Mouse (Mus musculus): Measurements from ENCODE around the gene Hspa1a. TPM values are rescaled to one million over a fixed set of nuclear protein-coding genes. Genes with fewer than 3 reads are reported as not detected.
A peak's percentile ranks its signal among the peaks of the same experiment; 100 is the strongest.
"Not testable (repeated sequence)": the region's sequence is repeated elsewhere in the genome, so short reads cannot be mapped to it uniquely, and the experiment has no call there.

Hspa1a gene
- polyA plus RNA-seq, 1 experiment from 2014 or later = 13.7 TPM

- WGBS = 53% methylated on average over 9 of the region's 9 CpGs
- H3K36me3 ChIP-seq (ENCODE audit: control insufficient read depth, insufficient read depth, low read length) = peaks cover 10% of the 10 kb centered on the region; the same call in 1 of the 2 replicates
- not testable (repeated sequence) for H3K4me3 ChIP-seq (replicated peaks; ENCODE audit: low read length); H3K9me3 ChIP-seq (replicated peaks; ENCODE audit: control insufficient read depth, low read length); H3K27me3 ChIP-seq (ENCODE audit: control insufficient read depth, insufficient read depth, low read length); H3K4me1 ChIP-seq (ENCODE audit: control insufficient read depth, insufficient read depth, low read length); H3K9ac ChIP-seq (ENCODE audit: low read length); H3K27ac ChIP-seq (ENCODE audit: low read length); ATAC-seq (ENCODE audit: insufficient read depth, low FRiP score); H3K4me2 ChIP-seq (ENCODE audit: low read depth, low read length)
Observed at GRCm38 (mm10) chr17:34948721-34949552, 23.0 kb downstream of the Hspa1a start.

GRCm38 (mm10) chr17:34947606-34948005 lies 24.4 kb downstream of the Hspa1a start:
- Histone ChIP-seq H3K9me3 (replicated peaks; ENCODE audit: control insufficient read depth, low read length) (no peaks in the 10 kb centered on the region), H3K4me1 (ENCODE audit: control insufficient read depth, insufficient read depth, low read length) (peaks cover 4% of the 10 kb centered on the region; the same call in 1 of the 2 replicates), H3K4me2 (ENCODE audit: low read depth, low read length) (no peak overlapping the region), H3K36me3 (ENCODE audit: control insufficient read depth, insufficient read depth, low read length) (peaks cover 10% of the 10 kb centered on the region; the same call in 1 of the 2 replicates), H3K27me3 (ENCODE audit: control insufficient read depth, insufficient read depth, low read length) (no peaks in the 10 kb centered on the region), H3K4me3 (replicated peaks; ENCODE audit: low read length) (no peak overlapping the region), H3K9ac (ENCODE audit: low read length) (no peak overlapping the region), H3K27ac (ENCODE audit: low read length) (no peak overlapping the region)
- no peak for ATAC-seq (ENCODE audit: insufficient read depth, low FRiP score)
- WGBS = 16% methylated on average over 8 of the region's 8 CpGs

GRCm38 (mm10) chr17:34946486-34947140 lies 25.3 kb downstream of the Hspa1a start:
- no peak for ATAC-seq (ENCODE audit: insufficient read depth, low FRiP score)
- H3K27ac ChIP-seq (ENCODE audit: low read length) = no peak overlapping the region
- WGBS = 92% methylated on average over 5 of the region's 5 CpGs

GRCm38 (mm10) chr17:34944362-34944761 lies 27.6 kb downstream of the Hspa1a start:
- H3K27me3 ChIP-seq (ENCODE audit: control insufficient read depth, insufficient read depth, low read length) = no peaks in the 10 kb centered on the region
- H3K27ac ChIP-seq (ENCODE audit: low read length) = no peak overlapping the region
- ATAC-seq (ENCODE audit: insufficient read depth, low FRiP score) = no peak
- no peak overlapping the region for H3K4me2 ChIP-seq (ENCODE audit: low read depth, low read length)
- no peak overlapping the region for H3K9ac ChIP-seq (ENCODE audit: low read length)
- H3K36me3 ChIP-seq (ENCODE audit: control insufficient read depth, insufficient read depth, low read length) = no peaks in the 10 kb centered on the region
- no peaks in the 10 kb centered on the region for H3K9me3 ChIP-seq (replicated peaks; ENCODE audit: control insufficient read depth, low read length)
- no peaks in the 10 kb centered on the region for H3K4me1 ChIP-seq (ENCODE audit: control insufficient read depth, insufficient read depth, low read length)
- H3K4me3 ChIP-seq (replicated peaks; ENCODE audit: low read length) = no peak overlapping the region

More at GRCm38 (mm10) chr17:34946486-34947140, 25.3 kb downstream of the Hspa1a start:
- H3K9me3 ChIP-seq (replicated peaks; ENCODE audit: control insufficient read depth, low read length) = no peaks in the 10 kb centered on the region
- peaks cover 10% of the 10 kb centered on the region; the same call in 1 of the 2 replicates for H3K36me3 ChIP-seq (ENCODE audit: control insufficient read depth, insufficient read depth, low read length)
- H3K4me1 ChIP-seq (ENCODE audit: control insufficient read depth, insufficient read depth, low read length) = peaks cover 4% of the 10 kb centered on the region; the same call in 1 of the 2 replicates
- H3K4me2 ChIP-seq (ENCODE audit: low read depth, low read length) = no peak overlapping the region
- H3K9ac ChIP-seq (ENCODE audit: low read length) = no peak overlapping the region
- H3K27me3 ChIP-seq (ENCODE audit: control insufficient read depth, insufficient read depth, low read length) = no peaks in the 10 kb centered on the region
- H3K4me3 ChIP-seq (replicated peaks; ENCODE audit: low read length) = no peak overlapping the region

- no peaks in the 10 kb centered on the region for H3K27me3 ChIP-seq (ENCODE audit: control insufficient read depth, insufficient read depth, low read length)
- H3K9me3 ChIP-seq (replicated peaks; ENCODE audit: control insufficient read depth, low read length) = no peaks in the 10 kb centered on the region
- H3K4me1 ChIP-seq (ENCODE audit: control insufficient read depth, insufficient read depth, low read length) = no peaks in the 10 kb centered on the region
- H3K4me2 ChIP-seq (ENCODE audit: low read depth, low read length) = no peak overlapping the region
- H3K9ac ChIP-seq (ENCODE audit: low read length) = no peak overlapping the region
- no peak for ATAC-seq (ENCODE audit: insufficient read depth, low FRiP score)
- no peaks in the 10 kb centered on the region for H3K36me3 ChIP-seq (ENCODE audit: control insufficient read depth, insufficient read depth, low read length)
- H3K4me3 ChIP-seq (replicated peaks; ENCODE audit: low read length) = no peak overlapping the region
- H3K27ac ChIP-seq (ENCODE audit: low read length) = no peak overlapping the region
- 81% methylated on average over 4 of the region's 4 CpGs for WGBS
Observed at GRCm38 (mm10) chr17:34943128-34943815, 28.7 kb downstream of the Hspa1a start.

GRCm38 (mm10) chr17:34941344-34942041 lies 30.5 kb downstream of the Hspa1a start:
- no peak for ATAC-seq (ENCODE audit: insufficient read depth, low FRiP score)
- peak overlapping the region; percentile 19; the same call in 1 of the 2 replicates for H3K27ac ChIP-seq (ENCODE audit: low read length)
- H3K9ac ChIP-seq (ENCODE audit: low read length) = peak overlapping the region; percentile 63

GRCm38 (mm10) chr17:34937960-34938505 lies 33.9 kb downstream of the Hspa1a start:
- Histone ChIP-seq H3K36me3 (ENCODE audit: control insufficient read depth, insufficient read depth, low read length) (no peaks in the 10 kb centered on the region), H3K9me3 (replicated peaks; ENCODE audit: control insufficient read depth, low read length) (no peaks in the 10 kb centered on the region), H3K4me3 (replicated peaks; ENCODE audit: low read length) (no peak overlapping the region), H3K4me2 (ENCODE audit: low read depth, low read length) (no peak overlapping the region), H3K27ac (ENCODE audit: low read length) (no peak overlapping the region), H3K9ac (ENCODE audit: low read length) (no peak overlapping the region), H3K4me1 (ENCODE audit: control insufficient read depth, insufficient read depth, low read length) (no peaks in the 10 kb centered on the region), H3K27me3 (ENCODE audit: control insufficient read depth, insufficient read depth, low read length) (no peaks in the 10 kb centered on the region)
- 85% methylated on average over 6 of the region's 6 CpGs for WGBS
- no peak for ATAC-seq (ENCODE audit: insufficient read depth, low FRiP score)

More at GRCm38 (mm10) chr17:34941344-34942041, 30.5 kb downstream of the Hspa1a start:
- H3K4me3 ChIP-seq (replicated peaks; ENCODE audit: low read length) = peak overlapping the region; percentile 26
- H3K4me2 ChIP-seq (ENCODE audit: low read depth, low read length) = peak overlapping the region; percentile 50
- 10% methylated on average over 15 of the region's 15 CpGs for WGBS
- H3K4me1 ChIP-seq (ENCODE audit: control insufficient read depth, insufficient read depth, low read length) = no peaks in the 10 kb centered on the region
- no peaks in the 10 kb centered on the region for H3K36me3 ChIP-seq (ENCODE audit: control insufficient read depth, insufficient read depth, low read length)
- H3K9me3 ChIP-seq (replicated peaks; ENCODE audit: control insufficient read depth, low read length) = no peaks in the 10 kb centered on the region
- no peaks in the 10 kb centered on the region for H3K27me3 ChIP-seq (ENCODE audit: control insufficient read depth, insufficient read depth, low read length)

- no peak overlapping the region for H3K27ac ChIP-seq (ENCODE audit: low read length)
- WGBS = 46% methylated on average over 8 of the region's 8 CpGs
- no peaks in the 10 kb centered on the region for H3K36me3 ChIP-seq (ENCODE audit: control insufficient read depth, insufficient read depth, low read length)
- H3K4me3 ChIP-seq (replicated peaks; ENCODE audit: low read length) = no peak overlapping the region
- no peak for ATAC-seq (ENCODE audit: insufficient read depth, low FRiP score)
- H3K9ac ChIP-seq (ENCODE audit: low read length) = 0 out of 2 replicates have a peak overlapping the region, but pooled peaks have one; percentile 19
- peaks cover 7% of the 10 kb centered on the region for H3K4me1 ChIP-seq (ENCODE audit: control insufficient read depth, insufficient read depth, low read length)
- H3K4me2 ChIP-seq (ENCODE audit: low read depth, low read length) = no peak overlapping the region
- H3K9me3 ChIP-seq (replicated peaks; ENCODE audit: control insufficient read depth, low read length) = no peaks in the 10 kb centered on the region
- no peaks in the 10 kb centered on the region for H3K27me3 ChIP-seq (ENCODE audit: control insufficient read depth, insufficient read depth, low read length)
Observed at GRCm38 (mm10) chr17:34934830-34935229, 37.1 kb downstream of the Hspa1a start.
